Mouse (Mus musculus) liver, adult 2 months (tissue): ENCODE measurements around the gene Psmb6. TPM values are rescaled to one million over a fixed set of nuclear protein-coding genes. Genes with fewer than 3 reads are reported as not detected.
"Not testable (repeated sequence)": the region's sequence is repeated elsewhere in the genome, so short reads cannot be mapped to it uniquely, and the experiment has no call there.

Experiments
- DNase-seq: peaks from one replicate; pipeline ENCODE4 v3.0.0-alpha.2; 2011; ENCODE audit warnings: low read depth, low spot score; ENCODE audit errors: extremely low read depth
- H3K27ac ChIP-seq: fragments of 200-500 bp; replicated peaks from 2 replicates; pipeline ENCODE4 v1.5.1; 2012; ENCODE audit warnings: low read depth, mild to moderate bottlenecking, control low read depth, inconsistent platforms, low read length; ENCODE audit not compliant: insufficient read depth
- H3K27me3 ChIP-seq: fragments of 200-500 bp; 2 replicates; pipeline ENCODE4 v1.6.1; 2012; ENCODE audit warnings: mild to moderate bottlenecking, moderate library complexity, low read length, inconsistent platforms; ENCODE audit not compliant: control insufficient read depth, insufficient read depth
- H3K36me3 ChIP-seq: fragments of 200-500 bp; 2 replicates; pipeline ENCODE4 v1.6.1; 2012; ENCODE audit warnings: low read length, inconsistent platforms; ENCODE audit not compliant: control insufficient read depth, insufficient read depth
- H3K4me1 ChIP-seq: fragments of 200-500 bp; 2 replicates; pipeline ENCODE4 v1.6.1; 2011; ENCODE audit warnings: low read length; ENCODE audit not compliant: control insufficient read depth, insufficient read depth
- H3K4me3 ChIP-seq: fragments of 200-500 bp; 2 replicates; pipeline ENCODE4 v1.5.1; 2011; ENCODE audit warnings: low read depth, mild to moderate bottlenecking, control low read depth, low read length, moderate library complexity; ENCODE audit not compliant: insufficient read depth
- H3K79me2 ChIP-seq: fragments of 200-500 bp; 2 replicates; pipeline ENCODE4 v1.6.1; 2012; ENCODE audit warnings: inconsistent platforms, mild to moderate bottlenecking, low read length, moderate library complexity; ENCODE audit not compliant: control insufficient read depth, insufficient read depth
- H3K9ac ChIP-seq: fragments of 200-500 bp; 2 replicates; pipeline ENCODE4 v1.6.1; 2012; ENCODE audit warnings: low read depth, mild to moderate bottlenecking, control low read depth, inconsistent platforms, low read length
- CTCF ChIP-seq: fragments of 200-500 bp; IDR thresholded peaks from 2 replicates; pipeline ENCODE4 v1.5.1; 2011; ENCODE audit warnings: low read depth, low read length, control low read depth
- POLR2A ChIP-seq: fragments of 200-500 bp; IDR thresholded peaks from 2 replicates; pipeline ENCODE4 v1.6.1; 2011; ENCODE audit warnings: low read length, control low read depth; ENCODE audit not compliant: insufficient read depth; ENCODE audit errors: extremely low read depth
- WGBS: fragments of 180-500 bp; shearing (Covaris S2); methylation state at CpG from one replicate; pipeline ENCODE4 v1.1.7; 2018; 5-methylcytosine and 5-hydroxymethylcytosine counted together
- polyA plus RNA-seq: library from polyadenylated mRNA; depleted of rRNA; stranded (reverse); fragments of >200 nt; gene quantifications from 2 replicates; pipeline ENCODE4 v1.2.3, GENCODE M21; 2012
- total RNA-seq: library from RNA; depleted of rRNA; stranded (reverse); fragments of >200 nt; gene quantifications from 2 replicates; pipeline ENCODE4 v1.2.3, GENCODE M21; 2014

Psmb6 gene
- total and polyA plus RNA-seq, 2 experiments: 298 to 312 TPM

- TF ChIP-seq CTCF: no peak
- no peak for TF ChIP-seq POLR2A
- Histone ChIP-seq H3K4me3 (no peak overlapping the region; the same call in 1 of the 2 replicates), H3K36me3 (no peaks in the 10 kb centered on the region; the same call in 1 of the 2 replicates), H3K4me1 (peaks cover 13% of the 10 kb centered on the region), H3K27ac (peak overlapping the region; percentile 95), H3K79me2 (peaks cover 5% of the 10 kb centered on the region; the same call in 1 of the 2 replicates), H3K27me3 (no peaks in the 10 kb centered on the region), H3K9ac (no peak overlapping the region; the same call in 1 of the 2 replicates)
- 30% methylated on average over 1 of the region's 1 CpGs for WGBS
- DNase-seq: no peak
These were observed 6.7 kb upstream of the Psmb6 start for GRCm38 (mm10) chr11:70518436-70518835.

- Histone ChIP-seq H3K9ac (peak within 1 kb of the TSS; percentile 97), H3K4me1 (peaks cover 13% of the 10 kb centered on the region), H3K4me3 (peak within 1 kb of the TSS; percentile 84), H3K27ac (peak within 1 kb of the TSS; percentile 99), H3K79me2 (peaks cover 5% of the 10 kb centered on the region; the same call in 1 of the 2 replicates), H3K27me3 (no peaks in the 10 kb centered on the region), H3K36me3 (no peaks in the 10 kb centered on the region; the same call in 1 of the 2 replicates)
- 25% methylated on average over 10 of the region's 10 CpGs for WGBS
- TF ChIP-seq CTCF (no peak), POLR2A (peak; percentile 80)
- peak; percentile 92 for DNase-seq
These were observed 6.2 kb upstream of the Psmb6 start, which contains the start of gene Gltpd2 for GRCm38 (mm10) chr11:70518923-70519322. Gltpd2 (plus strand) TSS chr11:70519196.

GRCm38 (mm10) chr11:70520178-70520769, 4.9 kb upstream of the Psmb6 start:
- H3K4me1 ChIP-seq: peaks cover 13% of the 10 kb centered on the region
- H3K9ac ChIP-seq: peak overlapping the region; percentile 97
- H3K79me2 ChIP-seq: peaks cover 5% of the 10 kb centered on the region; the same call in 1 of the 2 replicates
- no peaks in the 10 kb centered on the region for H3K36me3 ChIP-seq
- peak overlapping the region; percentile 84 for H3K4me3 ChIP-seq
- TF ChIP-seq CTCF (peak; percentile 31; the same call in 1 of the 2 replicates), POLR2A (no peak)
- peak; percentile 60 for DNase-seq
- H3K27ac ChIP-seq: peak overlapping the region; percentile 99
- WGBS: 12% methylated on average over 41 of the region's 41 CpGs
- H3K27me3 ChIP-seq: no peaks in the 10 kb centered on the region

GRCm38 (mm10) chr11:70523306-70523989, 1.7 kb upstream of the Psmb6 start:
- 50% methylated on average over 8 of the region's 8 CpGs for WGBS
- peak; percentile 98 for DNase-seq

GRCm38 (mm10) chr11:70524782-70525181, 385 bp upstream of the Psmb6 start:
- TF ChIP-seq CTCF (no peak), POLR2A (no peak)
- WGBS: 2% methylated on average over 8 of the region's 8 CpGs
- no peaks in the 10 kb centered on the region for H3K27me3 ChIP-seq
- peak overlapping the region; percentile 39; the same call in 1 of the 2 replicates for H3K9ac ChIP-seq
- H3K4me3 ChIP-seq: peak overlapping the region; percentile 18
- H3K36me3 ChIP-seq: peaks cover 16% of the 10 kb centered on the region
- peaks cover 12% of the 10 kb centered on the region for H3K4me1 ChIP-seq
- peaks cover 5% of the 10 kb centered on the region; the same call in 1 of the 2 replicates for H3K79me2 ChIP-seq
- DNase-seq: peak; percentile 94
- H3K27ac ChIP-seq: peak overlapping the region; percentile 61

More at GRCm38 (mm10) chr11:70523306-70523989, 1.7 kb upstream of the Psmb6 start:
- not testable (repeated sequence) for H3K4me3 ChIP-seq, H3K79me2 ChIP-seq, H3K9ac ChIP-seq, H3K27me3 ChIP-seq
- peak overlapping the region; percentile 94 for H3K27ac ChIP-seq
- peaks cover 16% of the 10 kb centered on the region for H3K36me3 ChIP-seq
- H3K4me1 ChIP-seq: peaks cover 12% of the 10 kb centered on the region
